Mouse (Mus musculus) midbrain, postnatal 0 days (tissue): Measurements from ENCODE around the gene Lhx9. TPM values are rescaled to one million over a fixed set of nuclear protein-coding genes. Genes with fewer than 3 reads are reported as not detected.
A peak's percentile ranks its signal among the peaks of the same experiment; 100 is the strongest.

Experiments used
- ATAC-seq: fragments of 200-750 bp; cut with Nextera tagmentation; 2 replicates; pipeline ENCODE4 v1.8.0; 2017; ENCODE audit warnings: moderate number of reproducible peaks, mild to moderate bottlenecking, moderate TSS enrichment, moderate library complexity; ENCODE audit not compliant: low FRiP score
- DNase-seq: peaks from one replicate; pipeline ENCODE4 v3.0.0-alpha.2; 2015; ENCODE audit warnings: low spot score
- H3K27ac ChIP-seq: fragments of 300-500 bp; sonication (generic); 2 replicates; pipeline ENCODE4 v1.5.1; 2014; ENCODE audit warnings: low read depth, mild to moderate bottlenecking, low read length, mixed read lengths
- H3K27me3 ChIP-seq: fragments of 300-500 bp; sonication (generic); 2 replicates; pipeline ENCODE4 v1.6.1; 2014; ENCODE audit warnings: low read length, control low read depth, mixed read lengths; ENCODE audit not compliant: insufficient read depth
- H3K36me3 ChIP-seq: fragments of 300-500 bp; sonication (generic); 2 replicates; pipeline ENCODE4 v1.6.1; 2014; ENCODE audit warnings: low read length, control low read depth, mixed read lengths; ENCODE audit not compliant: insufficient read depth
- H3K4me1 ChIP-seq: fragments of 300-500 bp; sonication (generic); 2 replicates; pipeline ENCODE4 v1.6.1; 2014; ENCODE audit warnings: mild to moderate bottlenecking, control low read depth, antibody characterized with exemption, low read length, mixed read lengths; ENCODE audit not compliant: insufficient read depth
- H3K4me2 ChIP-seq: fragments of 300-500 bp; sonication (generic); 2 replicates; pipeline ENCODE4 v1.6.1; 2014; ENCODE audit warnings: low read depth, mild to moderate bottlenecking, low read length, mixed read lengths; ENCODE audit not compliant: poor library complexity, severe bottlenecking
- H3K4me3 ChIP-seq: fragments of 300-500 bp; sonication (generic); 2 replicates; pipeline ENCODE4 v1.5.1; 2014; ENCODE audit warnings: low read depth, mild to moderate bottlenecking, low read length, moderate library complexity
- H3K9ac ChIP-seq: fragments of 300-500 bp; sonication (generic); replicated peaks from 2 replicates; pipeline ENCODE4 v1.6.1; 2014; ENCODE audit warnings: mild to moderate bottlenecking, low read length, moderate library complexity, mixed read lengths; ENCODE audit not compliant: poor library complexity, severe bottlenecking
- H3K9me3 ChIP-seq: fragments of 300-500 bp; sonication (generic); 2 replicates; pipeline ENCODE4 v1.6.1; 2016; ENCODE audit warnings: low read length, control low read depth
- CTCF ChIP-seq: IDR thresholded peaks from 2 replicates; pipeline ENCODE4 v1.5.1; 2016; ENCODE audit warnings: antibody characterized with exemption, mild to moderate bottlenecking
- WGBS: fragments of 180-500 bp; shearing (Covaris S2); extraction: QIAGEN DNeasy Blood & Tissue Kit; methylation state at CpG from one replicate; pipeline ENCODE4 v1.1.7; 2014; 5-methylcytosine and 5-hydroxymethylcytosine counted together
- polyA plus RNA-seq: library from polyadenylated mRNA; unstranded; fragments of >200 nt; fragmentation: Nextera tagmentation; extraction: Ambion mirVana; gene quantifications from 2 replicates; pipeline ENCODE4 v1.2.1, GENCODE M21; 2015
- total RNA-seq: library from RNA; depleted of rRNA; stranded (reverse); fragments of >200 nt; gene quantifications from 2 replicates; pipeline ENCODE4 v1.2.3, GENCODE M21; 2014

Gene Lhx9
- total and polyA plus RNA-seq, 2 experiments from 2014 or later, result 76.9 to 129 TPM

DNA sequence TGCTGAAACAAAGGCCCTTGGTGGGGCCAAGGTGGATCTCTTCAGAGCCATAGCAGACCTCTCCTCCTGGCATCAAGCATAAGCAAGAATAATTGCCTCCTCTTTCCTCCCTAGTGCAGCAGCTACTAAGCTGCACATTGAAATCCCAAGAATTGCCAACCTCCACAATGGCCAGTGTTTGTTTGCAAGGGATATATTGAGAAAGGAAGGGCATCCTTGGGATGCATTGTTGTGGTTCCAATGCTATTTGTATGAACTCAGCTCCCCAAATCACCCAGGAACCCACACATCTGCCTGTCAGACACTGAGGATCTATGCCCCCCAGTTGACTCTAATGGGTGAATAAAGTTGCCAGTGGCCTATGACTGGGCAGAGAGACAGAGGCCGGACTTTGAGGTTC is 2.4 kb upstream of the Lhx9 start:
- Histone ChIP-seq H3K4me2 (no peak overlapping the region), H3K4me1 (0 out of 2 replicates have a peak, but pooled peaks cover 2% of the 10 kb centered on the region), H3K36me3 (no peaks in the 10 kb centered on the region), H3K4me3 (no peak overlapping the region), H3K27ac (no peak overlapping the region), H3K27me3 (peaks cover 6% of the 10 kb centered on the region; the same call in 1 of the 2 replicates), H3K9me3 (no peaks in the 10 kb centered on the region), H3K9ac (no peak overlapping the region)
- no peak for TF ChIP-seq CTCF
- WGBS, result 96% methylated on average over 1 of the region's 1 CpGs
- DNase-seq (no peak), ATAC-seq (no peak)

DNA sequence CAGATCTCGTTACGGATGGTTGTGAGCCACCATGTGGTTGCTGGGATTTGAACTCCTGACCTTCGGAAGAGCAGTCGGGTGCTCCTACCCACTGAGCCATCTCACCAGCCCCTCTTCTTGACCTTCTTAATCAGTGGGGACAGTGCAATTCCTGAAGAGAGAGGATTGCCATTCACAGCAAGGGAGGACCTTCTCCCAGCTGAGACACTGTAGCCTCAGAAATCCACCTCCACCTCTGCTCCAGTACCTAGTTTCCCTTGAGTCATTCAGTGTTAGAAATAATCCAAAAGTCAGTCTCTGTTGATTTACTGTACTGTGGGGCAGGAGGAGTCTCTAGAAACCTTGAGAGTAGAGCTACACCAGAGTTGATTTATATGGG is 1.8 kb upstream of the Lhx9 start:
- H3K9ac ChIP-seq, result no peak overlapping the region
- no peak overlapping the region for H3K4me2 ChIP-seq
- ATAC-seq (no peak), DNase-seq (no peak)
- no peak overlapping the region for H3K27ac ChIP-seq
- H3K4me3 ChIP-seq, result no peak overlapping the region
- WGBS, result 43% methylated on average over 2 of the region's 4 CpGs
- H3K27me3 ChIP-seq, result peaks cover 13% of the 10 kb centered on the region
- H3K36me3 ChIP-seq, result no peaks in the 10 kb centered on the region
- TF ChIP-seq CTCF, result no peak
- no peaks in the 10 kb centered on the region for H3K9me3 ChIP-seq
- 0 out of 2 replicates have a peak, but pooled peaks cover 2% of the 10 kb centered on the region for H3K4me1 ChIP-seq

DNA sequence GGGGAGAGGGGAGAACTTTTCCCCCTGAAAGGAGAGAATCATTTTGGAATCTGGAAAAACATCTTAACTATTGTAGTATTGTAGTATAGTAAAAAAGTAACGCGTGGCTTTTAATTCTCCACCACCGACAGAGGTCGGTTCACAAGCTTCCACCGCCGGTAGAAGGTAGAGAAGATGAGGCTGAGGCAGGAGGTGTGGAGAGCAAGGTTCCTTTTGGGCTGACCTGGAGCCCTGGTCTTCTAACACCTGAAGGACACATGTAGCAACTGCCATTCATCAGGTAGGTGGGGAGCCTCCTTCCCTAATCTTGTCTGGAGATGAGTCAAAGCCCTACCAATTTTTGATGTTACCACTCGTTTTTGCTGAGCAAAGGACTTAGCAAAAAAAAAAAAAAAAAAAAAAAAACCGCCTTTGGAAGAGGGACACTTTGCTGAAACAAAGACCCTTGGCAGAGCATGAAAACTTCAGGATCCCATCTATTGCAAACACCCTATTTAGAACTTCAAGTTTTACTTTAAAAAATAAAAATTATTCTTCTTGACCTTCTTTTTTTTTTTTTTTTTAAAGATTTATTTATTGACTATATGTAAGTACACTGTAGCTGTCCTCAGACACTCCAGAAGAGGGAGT is 1.3 kb upstream of the Lhx9 start:
- Histone ChIP-seq H3K4me3 (peak overlapping the region; percentile 44; the same call in 1 of the 2 replicates), H3K9me3 (no peaks in the 10 kb centered on the region), H3K4me1 (0 out of 2 replicates have a peak, but pooled peaks cover 2% of the 10 kb centered on the region), H3K36me3 (no peaks in the 10 kb centered on the region), H3K4me2 (peak overlapping the region; percentile 66), H3K27ac (0 out of 2 replicates have a peak overlapping the region, but pooled peaks have one; percentile 26), H3K27me3 (peaks cover 16% of the 10 kb centered on the region), H3K9ac (no peak overlapping the region)
- ATAC-seq (no peak), DNase-seq (no peak)
- TF ChIP-seq CTCF, result no peak
- WGBS, result 9% methylated on average over 8 of the region's 8 CpGs

DNA sequence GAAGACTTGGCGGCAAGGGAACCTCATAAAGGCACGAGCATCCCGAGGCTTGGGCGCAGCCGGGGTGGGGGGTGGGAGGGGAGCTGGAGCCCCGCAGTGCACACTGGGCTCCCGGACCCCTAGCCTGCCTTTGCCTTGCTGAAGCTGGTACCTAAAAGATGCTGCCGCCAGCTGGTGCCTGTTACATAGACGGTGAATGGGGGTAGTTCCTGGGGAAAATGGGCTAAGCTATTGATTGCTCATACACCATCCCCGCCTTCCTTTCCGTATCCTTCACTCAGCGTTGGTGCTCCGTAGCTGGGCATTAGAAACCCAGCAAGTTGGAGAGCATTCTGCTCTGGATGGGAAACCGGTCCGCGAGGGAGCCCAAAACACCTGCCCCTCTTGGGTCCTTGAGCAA is 351 bp downstream of the Lhx9 start:
- 0 out of 2 replicates have a peak, but pooled peaks have one; percentile 11 for TF ChIP-seq CTCF
- H3K36me3 ChIP-seq, result no peaks in the 10 kb centered on the region
- peak overlapping the region; percentile 57 for H3K9ac ChIP-seq
- peaks cover 16% of the 10 kb centered on the region for H3K27me3 ChIP-seq
- DNase-seq (no peak), ATAC-seq (peak; percentile 52)
- peak overlapping the region; percentile 66 for H3K4me2 ChIP-seq
- 0 out of 2 replicates have a peak, but pooled peaks cover 2% of the 10 kb centered on the region for H3K4me1 ChIP-seq
- under 1% methylated on average over 16 of the region's 16 CpGs for WGBS
- H3K4me3 ChIP-seq, result peak overlapping the region; percentile 44
- H3K27ac ChIP-seq, result peak overlapping the region; percentile 87
- H3K9me3 ChIP-seq, result no peaks in the 10 kb centered on the region

DNA sequence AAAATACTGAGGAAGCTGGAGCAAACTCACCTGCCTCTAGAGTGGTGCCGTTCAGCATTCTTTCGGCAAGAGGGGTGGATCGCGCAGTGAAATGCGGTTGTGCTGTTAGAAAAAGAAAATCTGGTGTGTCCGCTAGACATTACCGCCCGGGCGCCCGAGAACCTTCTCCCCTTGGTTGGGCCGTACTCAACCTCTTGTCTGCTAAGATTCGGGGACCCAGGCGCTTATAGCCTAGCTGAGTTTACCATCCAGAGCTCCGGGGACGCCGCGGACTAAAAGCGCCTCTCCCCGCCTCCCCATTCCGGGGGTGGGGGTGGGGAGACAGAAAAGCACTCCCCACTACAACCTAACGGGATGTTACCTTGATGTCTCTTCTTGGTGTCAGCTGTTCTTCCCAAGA is 1.2 kb downstream of the Lhx9 start:
- ATAC-seq (0 out of 2 replicates have a peak, but pooled peaks have one; percentile 5), DNase-seq (no peak)
- Histone ChIP-seq H3K36me3 (no peaks in the 10 kb centered on the region), H3K4me2 (peak overlapping the region; percentile 68), H3K27me3 (peaks cover 16% of the 10 kb centered on the region), H3K27ac (peak overlapping the region; percentile 77), H3K9ac (peak overlapping the region; percentile 57), H3K9me3 (no peaks in the 10 kb centered on the region), H3K4me1 (0 out of 2 replicates have a peak, but pooled peaks cover 2% of the 10 kb centered on the region), H3K4me3 (peak overlapping the region; percentile 44)
- under 1% methylated on average over 21 of the region's 21 CpGs for WGBS
- no peak for TF ChIP-seq CTCF

DNA sequence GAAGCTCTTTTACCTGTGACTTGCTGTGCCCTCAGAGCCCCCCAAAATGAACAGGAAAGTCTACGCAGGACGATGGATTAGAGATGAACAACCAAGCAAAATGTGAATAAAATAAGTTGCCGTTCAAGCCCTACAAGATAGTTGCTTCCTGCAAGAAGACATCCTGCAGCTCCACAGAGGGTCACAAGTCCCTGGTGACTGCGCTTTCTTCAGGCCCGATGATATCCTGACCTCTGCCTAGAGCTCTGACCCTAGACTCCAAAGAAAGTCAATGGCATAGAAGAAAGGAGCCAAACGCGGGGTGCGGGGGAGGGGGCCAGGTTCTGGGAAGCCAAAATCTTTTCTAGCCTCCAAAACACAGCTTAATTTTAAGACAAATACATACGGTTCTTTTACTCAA is 1.8 kb downstream of the Lhx9 start:
- Histone ChIP-seq H3K4me3 (peak overlapping the region; percentile 44), H3K9ac (peak overlapping the region; percentile 57), H3K36me3 (no peaks in the 10 kb centered on the region), H3K4me1 (0 out of 2 replicates have a peak, but pooled peaks cover 2% of the 10 kb centered on the region), H3K4me2 (peak overlapping the region; percentile 68), H3K9me3 (no peaks in the 10 kb centered on the region), H3K27me3 (peaks cover 16% of the 10 kb centered on the region), H3K27ac (peak overlapping the region; percentile 77)
- DNase-seq (no peak), ATAC-seq (no peak)
- WGBS, result 4% methylated on average over 9 of the region's 9 CpGs
- no peak for TF ChIP-seq CTCF
